Mouse (Mus musculus): Measurements from ENCODE around the gene Abtb2. TPM values are rescaled to one million over a fixed set of nuclear protein-coding genes. Genes with fewer than 3 reads are reported as not detected.
A peak's percentile ranks its signal among the peaks of the same experiment; 100 is the strongest.
"Not testable (repeated sequence)": the region's sequence is repeated elsewhere in the genome, so short reads cannot be mapped to it uniquely, and the experiment has no call there.

The Abtb2 gene
- total RNA-seq (2021): 10 to 100 TPM; 10.7 to 12.3 TPM
- long read RNA-seq, experiment 1, full-length matches to known transcripts: 3 of 15 reads
- long read RNA-seq, experiment 1, partial matches to known transcripts: 6 of 15 reads
- long read RNA-seq, experiment 1, other reads (novel, unspliced or antisense): 6 of 15 reads
- long read RNA-seq, experiment 2, full-length matches to known transcripts: 5 of 15 reads
- long read RNA-seq, experiment 2, partial matches to known transcripts: 7 of 15 reads
- long read RNA-seq, experiment 2, other reads (novel, unspliced or antisense): 3 of 15 reads

GRCm38 (mm10) chr2:103565732-103566422 is at the start of gene Abtb2:
TSS of gene Abtb2 (plus strand) at chr2:103566310.
- DNase-seq: peak; percentile 96

- DNase-seq: no peak
Observed at GRCm38 (mm10) chr2:103516472-103516871, 49.6 kb upstream of the Abtb2 start.

- DNase-seq: no peak
Observed at GRCm38 (mm10) chr2:103525596-103525995, 40.5 kb upstream of the Abtb2 start.

GRCm38 (mm10) chr2:103547132-103547531 is 19.0 kb upstream of the Abtb2 start:
- peak; percentile 81 for DNase-seq

- not testable (repeated sequence) for DNase-seq
Observed at GRCm38 (mm10) chr2:103550301-103550700, 15.8 kb upstream of the Abtb2 start.

- DNase-seq: no peak
Observed at GRCm38 (mm10) chr2:103554041-103554440, 12.1 kb upstream of the Abtb2 start.

GRCm38 (mm10) chr2:103556125-103556877 is 9.8 kb upstream of the Abtb2 start:
- DNase-seq: peak; percentile 37

GRCm38 (mm10) chr2:103560955-103561354 is 5.2 kb upstream of the Abtb2 start:
- DNase-seq: no peak

GRCm38 (mm10) chr2:103564427-103565023 is 1.6 kb upstream of the Abtb2 start:
- no peak for DNase-seq

- peak; percentile 36 for DNase-seq
Observed at GRCm38 (mm10) chr2:103565171-103565591, 929 bp upstream of the Abtb2 start.

GRCm38 (mm10) chr2:103566423-103566712 is 258 bp downstream of the Abtb2 start:
- no peak for DNase-seq

GRCm38 (mm10) chr2:103566713-103567521 is 807 bp downstream of the Abtb2 start:
- peak; percentile 73 for DNase-seq

GRCm38 (mm10) chr2:103568161-103568560 is 2.1 kb downstream of the Abtb2 start:
- no peak for DNase-seq

GRCm38 (mm10) chr2:103569716-103570115 is 3.6 kb downstream of the Abtb2 start:
- no peak for DNase-seq

- no peak for DNase-seq
Observed at GRCm38 (mm10) chr2:103572354-103572753, 6.2 kb downstream of the Abtb2 start.

- no peak for DNase-seq
Observed at GRCm38 (mm10) chr2:103576371-103576770, 10.3 kb downstream of the Abtb2 start.

GRCm38 (mm10) chr2:103577752-103578662 is 11.9 kb downstream of the Abtb2 start:
- DNase-seq: no peak

GRCm38 (mm10) chr2:103578663-103579213 is 12.6 kb downstream of the Abtb2 start:
- no peak for DNase-seq

- DNase-seq: no peak
Observed at GRCm38 (mm10) chr2:103580756-103581155, 14.6 kb downstream of the Abtb2 start.

- no peak for DNase-seq
Observed at GRCm38 (mm10) chr2:103581369-103581897, 15.3 kb downstream of the Abtb2 start.
